Mouse (Mus musculus) CH12.LX (cell line): Measurements from ENCODE around the gene Tmem62.

Experiments used
- CTCF ChIP-seq, 2 experiments: IDR thresholded peaks in 1 of 2; conservative IDR thresholded peaks in 1 of 2; 2 replicates each; pipeline ENCODE4 v1.5.1; 2011 to 2012; ENCODE audit warnings: low read depth in 2 of 2, low read length in 2 of 2, improper control_type of control experiment in 1 of 2, inconsistent platforms in 1 of 2, mild to moderate bottlenecking in 1 of 2, moderate library complexity in 1 of 2
- E2F4 ChIP-seq: IDR thresholded peaks from 2 replicates; pipeline ENCODE4 v1.6.1; 2011; ENCODE audit warnings: low read depth, low read length, improper control_type of control experiment; ENCODE audit not compliant: insufficient replicate concordance
- NELFE ChIP-seq: IDR thresholded peaks from 2 replicates; pipeline ENCODE4 v1.6.1; 2011; ENCODE audit warnings: low read depth, low read length, improper control_type of control experiment
- POLR2A ChIP-seq: IDR thresholded peaks from 2 replicates; pipeline ENCODE4 v1.6.1; 2011; ENCODE audit warnings: low read depth, mild to moderate bottlenecking, improper control_type of control experiment, low read length
- POLR2AphosphoS2 ChIP-seq: IDR thresholded peaks from 2 replicates; pipeline ENCODE4 v1.6.1; 2011; ENCODE audit warnings: low read depth, low read length, improper control_type of control experiment
- ZNF384 ChIP-seq: IDR thresholded peaks from 2 replicates; pipeline ENCODE4 v1.6.1; 2012; ENCODE audit warnings: low read depth, low read length, improper control_type of control experiment, inconsistent platforms

GRCm38 (mm10) chr2:120960261-120960660, 16.6 kb upstream of the Tmem62 start:
- TF ChIP-seq NELFE (no peak), POLR2A (no peak), CTCF (conservative IDR thresholded peaks at IDR 0.05 in 1 of 2, IDR thresholded peaks at IDR 0.05 in 1 of 2; ENCODE audit: low read depth in 2 of 2, low read length in 2 of 2) (no peak), E2F4 (no peak), POLR2AphosphoS2 (no peak), ZNF384 (no peak)
